Mouse (Mus musculus) right cerebral cortex, postnatal 14 days (tissue): ENCODE results near the gene Nufip1.

Experiments used
- DNase-seq: peaks from one replicate; pipeline ENCODE4 v3.0.0; 2022

The Nufip1 gene

DNA sequence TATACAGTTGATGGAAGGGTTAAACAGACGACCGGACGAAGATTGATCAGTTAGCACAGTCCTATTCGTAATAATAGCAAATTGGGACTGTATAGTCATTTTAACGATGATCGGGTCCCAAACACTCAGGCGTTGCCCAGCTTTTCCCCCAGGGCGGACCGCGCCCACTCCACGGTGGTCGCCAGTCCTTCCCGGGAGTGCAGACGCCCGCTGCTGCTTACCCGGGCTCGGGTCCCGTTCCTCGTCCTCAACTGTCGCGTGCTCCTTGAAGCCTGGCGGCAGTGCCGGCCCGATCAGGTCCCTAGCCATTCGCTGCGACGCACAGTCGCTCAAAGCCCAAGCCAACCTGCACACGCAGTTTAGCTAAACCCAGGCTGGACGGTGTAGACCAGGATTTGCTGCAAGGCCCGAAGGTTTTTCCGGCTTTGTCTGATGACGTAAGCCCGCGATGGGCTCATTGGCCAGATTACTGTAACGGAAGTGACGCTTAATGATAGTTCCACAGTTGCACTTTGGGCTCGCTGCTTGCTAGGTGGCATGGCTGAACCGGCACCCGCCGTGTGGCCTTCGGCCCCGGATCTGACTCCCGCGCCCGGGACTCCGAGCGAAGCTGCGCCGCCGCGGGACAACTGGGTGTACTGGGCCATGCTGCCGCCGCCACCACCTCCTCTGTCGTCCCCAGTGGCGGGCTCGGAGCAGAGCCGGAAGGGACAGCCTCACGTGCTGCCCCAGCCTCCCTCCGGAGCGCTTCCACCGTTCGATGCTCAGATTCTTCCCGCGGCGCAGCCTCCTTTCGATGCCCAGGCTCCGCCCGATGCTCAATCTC lies at the start of gene Nufip1, which contains the start of gene Gpalpp1:
Gene Nufip1 (plus strand): TSS at position 496 of the 826 bp plus-strand sequence.
Gene Gpalpp1 (minus strand): TSS at position 365 of the 826 bp plus-strand sequence.
- DNase-seq, result peak; percentile 81

DNA sequence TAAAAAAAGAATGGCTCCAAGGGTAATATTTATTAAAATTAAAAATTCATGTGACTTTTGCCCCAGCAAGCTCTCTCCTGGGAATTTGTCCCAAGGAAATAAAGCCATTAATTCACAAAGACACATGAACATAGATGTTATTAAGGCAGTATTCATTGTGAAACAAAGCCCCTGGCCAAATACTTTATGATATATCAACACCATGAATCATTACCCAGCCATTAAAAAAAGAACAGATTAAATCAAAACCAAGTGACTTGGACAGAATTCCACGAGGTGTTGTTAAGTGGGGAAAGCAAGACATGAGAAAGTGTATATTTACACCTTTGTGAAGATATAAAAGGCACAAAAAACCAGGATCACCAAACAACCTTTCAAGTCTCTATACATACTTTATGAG lies 43.5 kb upstream of the Nufip1 start:
- DNase-seq, result no peak

DNA sequence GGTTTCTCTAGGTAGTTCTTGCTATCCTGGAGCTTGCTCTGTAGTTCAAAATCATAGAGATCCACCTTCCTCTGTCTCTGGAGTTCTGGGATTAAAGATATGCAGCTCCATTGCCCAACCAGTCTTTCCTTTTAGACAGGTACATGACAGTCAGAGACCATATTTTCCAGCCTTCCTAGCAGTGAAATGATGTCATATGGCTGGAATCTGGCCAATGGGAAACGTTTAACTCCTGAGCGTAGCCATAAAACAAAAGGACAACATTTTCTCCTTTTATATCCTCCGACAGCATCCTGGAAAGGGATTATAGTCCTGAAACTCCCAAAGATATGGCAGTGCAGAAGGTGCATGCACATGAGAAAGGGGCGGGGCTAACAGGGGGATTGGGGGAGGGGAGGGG lies 42.4 kb upstream of the Nufip1 start:
- no peak for DNase-seq

DNA sequence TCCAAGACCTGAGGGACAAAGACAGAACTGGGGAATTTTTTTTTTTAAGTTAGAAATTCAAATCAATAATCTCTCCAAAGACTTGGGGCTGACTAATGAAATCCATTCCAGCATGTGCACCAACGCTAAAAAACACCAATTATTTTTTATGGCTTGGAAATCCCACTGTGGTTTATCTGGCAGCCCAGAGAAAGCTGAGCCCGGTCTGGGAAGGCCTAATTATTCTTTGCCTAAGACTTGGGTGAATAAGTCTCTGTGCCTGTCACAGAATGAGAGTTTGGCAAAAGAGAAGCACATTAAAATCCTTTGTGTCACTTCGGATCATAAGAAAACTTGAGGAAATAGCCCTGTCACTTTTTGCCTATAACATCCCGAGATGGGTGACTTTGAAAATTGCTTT lies 41.4 kb upstream of the Nufip1 start:
- no peak for DNase-seq

DNA sequence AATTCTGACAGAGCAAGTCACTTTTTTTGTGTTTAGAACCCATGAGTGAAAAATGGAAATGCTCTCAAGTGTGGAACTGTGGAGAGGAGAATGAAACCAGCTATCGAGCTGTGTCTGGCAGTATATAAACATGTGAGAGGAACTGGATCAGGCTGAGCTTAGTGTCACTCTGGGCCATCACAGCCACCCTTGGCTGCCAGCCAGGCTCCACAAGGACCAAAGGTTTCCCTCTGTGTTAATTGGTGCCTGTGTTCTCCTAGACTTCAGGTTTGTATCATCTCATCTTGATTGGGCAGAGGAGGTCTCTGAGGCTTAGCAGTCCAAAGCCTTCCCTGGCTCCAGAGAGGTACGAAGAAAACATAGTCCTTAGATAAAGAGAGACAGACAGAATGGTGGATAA lies 38.1 kb upstream of the Nufip1 start:
- DNase-seq, result no peak

DNA sequence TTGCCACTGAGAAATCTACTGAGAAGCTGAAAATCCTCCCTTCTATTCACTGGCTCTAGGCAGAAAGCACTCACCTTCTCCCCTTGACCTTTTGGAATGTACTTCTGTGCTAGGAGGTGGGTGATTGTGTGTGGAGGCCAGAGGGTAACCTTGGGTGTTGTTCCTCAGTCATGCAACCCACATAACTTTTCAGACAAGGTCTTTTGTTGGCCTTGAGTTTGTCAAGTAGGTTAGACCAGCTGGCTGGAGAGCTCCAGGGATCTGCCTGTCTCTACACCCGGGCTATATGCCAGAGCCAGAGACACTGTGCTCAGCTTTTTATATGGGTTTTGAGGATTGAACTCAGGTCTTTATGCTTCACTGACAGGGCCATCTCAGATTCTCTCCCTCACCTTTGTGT lies 36.5 kb upstream of the Nufip1 start:
- no peak for DNase-seq

DNA sequence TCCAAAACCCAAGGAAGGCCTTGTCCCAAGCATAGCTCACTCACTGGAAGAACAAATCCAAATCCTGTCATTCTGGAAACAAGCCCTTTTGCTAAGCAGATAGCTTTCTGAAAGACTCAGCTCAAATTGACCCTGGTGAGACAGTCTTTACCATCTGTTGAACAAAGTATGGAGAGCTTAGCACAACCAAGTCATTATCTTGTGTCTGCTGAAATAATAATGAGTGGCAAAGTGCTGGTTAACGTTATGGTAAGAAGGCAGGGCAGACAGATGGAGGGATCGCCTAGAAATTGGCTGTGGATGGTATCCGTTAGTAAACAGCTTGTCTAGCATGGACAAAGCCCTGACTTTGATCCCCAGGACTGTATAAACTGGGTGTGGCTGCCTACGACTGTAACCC lies 35.0 kb upstream of the Nufip1 start:
- no peak for DNase-seq

DNA sequence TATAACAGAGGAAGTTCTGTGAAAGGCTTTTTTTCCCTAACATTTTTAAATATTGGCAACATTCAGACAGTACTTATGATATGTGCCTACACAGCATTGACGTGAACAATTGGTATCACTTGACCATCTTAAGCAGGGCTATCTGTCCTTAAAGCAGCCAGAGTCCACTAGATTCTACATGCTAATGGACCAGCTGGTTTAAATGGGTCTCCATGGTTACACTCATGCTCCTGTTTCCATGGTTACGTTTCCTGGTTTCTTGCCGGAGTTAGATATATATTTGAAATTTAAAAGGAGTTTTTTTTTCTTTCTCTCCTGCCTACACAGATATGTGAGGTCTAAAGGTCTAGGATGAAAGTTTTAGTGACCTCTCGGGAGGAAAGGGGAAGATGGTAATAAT lies 34.1 kb upstream of the Nufip1 start:
- no peak for DNase-seq

DNA sequence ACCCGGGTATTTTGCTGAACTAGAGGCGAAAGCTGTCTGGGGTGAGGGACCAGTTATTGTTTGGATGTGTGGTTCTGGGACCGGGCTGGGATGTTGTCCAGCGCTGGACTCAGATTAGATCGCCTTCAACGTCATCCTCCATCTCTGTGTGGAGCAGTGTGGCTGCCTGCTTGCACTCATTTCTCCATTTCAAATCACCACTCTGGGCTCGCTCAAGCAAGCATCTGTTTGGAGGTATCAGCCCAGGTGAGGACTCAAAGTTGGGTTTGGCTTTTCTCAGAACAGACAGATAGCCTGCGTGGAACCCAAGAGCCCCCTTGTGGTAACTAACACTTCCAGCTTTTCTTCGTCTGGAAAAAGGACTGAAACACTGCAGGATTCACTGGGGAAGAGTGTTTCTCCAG lies 33.6 kb upstream of the Nufip1 start:
- peak; percentile 40 for DNase-seq

DNA sequence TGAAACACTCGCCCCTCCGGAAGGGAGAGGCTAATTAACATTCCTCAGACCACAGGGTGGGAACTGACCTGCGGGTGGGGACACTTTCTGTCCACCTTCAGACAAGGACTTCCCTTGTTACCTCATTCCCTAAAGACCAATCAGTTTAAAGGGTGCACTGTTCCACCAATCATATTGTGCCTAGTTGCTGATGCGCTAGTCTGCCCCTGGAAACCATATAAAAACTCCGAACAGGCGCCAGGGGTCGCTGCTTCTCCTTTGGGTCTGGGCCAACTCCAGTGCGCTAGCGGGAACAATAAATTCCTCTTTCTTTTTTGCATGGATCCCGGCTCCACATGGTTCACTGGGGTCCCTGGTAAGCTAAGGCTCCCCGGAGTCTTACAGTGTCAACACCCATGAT lies 29.2 kb upstream of the Nufip1 start:
- DNase-seq, result no peak

DNA sequence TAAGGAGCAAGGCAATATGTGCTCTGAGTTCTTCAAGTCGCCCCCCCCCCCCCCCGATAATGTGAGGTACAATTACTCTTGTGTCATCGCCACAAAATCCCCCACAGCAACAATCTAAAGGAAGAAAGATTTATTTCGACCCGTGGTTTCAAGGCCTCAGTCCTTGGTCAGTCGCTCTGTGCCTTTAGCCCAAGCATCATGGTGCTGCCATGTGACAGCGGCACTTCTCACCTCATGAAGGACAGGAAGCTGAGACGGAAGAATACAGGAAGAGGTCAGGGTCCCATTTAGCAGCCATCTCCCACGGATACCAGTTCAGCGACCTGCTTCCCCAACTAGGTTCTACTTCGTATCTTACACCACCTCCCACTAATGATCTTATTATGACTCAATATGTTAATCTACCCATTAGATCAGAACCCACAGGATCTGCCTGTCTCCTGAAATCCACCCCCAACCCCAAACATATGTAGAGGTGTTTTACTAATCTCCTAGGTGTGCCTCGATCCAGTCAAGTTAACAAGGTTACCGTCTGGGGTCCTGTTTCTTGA lies 28.5 kb upstream of the Nufip1 start:
- DNase-seq, result no peak

DNA sequence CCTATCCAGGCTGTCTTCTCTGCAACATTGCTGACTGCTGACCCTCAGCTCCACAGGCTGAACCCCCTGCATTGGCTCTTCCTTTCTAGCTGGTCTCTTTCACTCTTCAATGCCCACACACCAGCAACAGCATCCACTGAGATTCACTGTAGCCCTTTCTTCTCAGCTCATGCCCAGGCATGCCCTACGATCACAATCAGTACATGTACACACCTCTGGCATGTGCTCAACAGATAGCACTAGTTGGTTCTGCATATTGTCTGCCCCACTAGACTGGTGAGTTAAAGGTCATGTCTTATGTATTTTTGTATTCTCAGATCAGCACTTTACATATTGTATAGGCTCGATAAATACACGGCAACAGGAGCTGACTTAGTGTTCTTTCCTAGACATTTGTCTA lies 26.5 kb upstream of the Nufip1 start:
- no peak for DNase-seq

DNA sequence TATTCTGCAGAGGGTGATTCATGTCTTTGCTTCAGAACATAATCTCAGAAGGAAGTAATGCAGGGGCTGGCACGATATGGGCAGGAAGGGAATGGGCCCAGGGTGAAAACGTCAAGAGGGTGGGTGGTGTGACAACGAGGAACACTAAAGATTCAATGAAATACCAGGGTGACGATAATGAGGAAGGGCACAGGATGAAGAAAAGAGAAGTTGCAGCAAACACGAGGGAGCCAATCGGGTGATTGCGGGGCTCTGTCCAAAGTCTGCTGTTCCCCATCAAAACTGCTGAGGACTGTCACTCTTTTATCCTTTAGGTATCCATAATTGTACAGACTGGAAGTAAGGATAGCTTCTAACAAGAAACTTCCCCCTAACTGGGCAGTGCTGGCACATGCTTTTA lies 13.4 kb upstream of the Nufip1 start:
- DNase-seq, result no peak

DNA sequence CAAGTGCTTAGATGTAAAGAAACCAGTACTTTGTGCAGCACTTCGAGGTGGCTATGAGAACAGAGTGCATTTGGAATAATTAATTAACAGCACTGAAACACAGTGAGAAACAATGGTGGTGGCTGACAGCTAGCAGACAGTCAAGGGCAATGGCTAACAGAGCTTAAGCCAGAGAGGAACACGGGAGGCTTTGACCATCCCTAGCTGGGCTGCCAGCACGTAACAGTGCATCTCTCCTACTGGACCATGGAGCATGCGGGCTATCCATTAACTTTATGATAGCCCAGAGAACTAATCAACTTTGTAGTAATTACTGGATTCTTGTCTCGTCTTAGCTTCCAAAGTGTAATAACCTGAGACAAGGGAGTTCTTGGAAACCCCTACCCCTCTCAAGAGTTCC lies 12.9 kb upstream of the Nufip1 start:
- DNase-seq, result no peak

DNA sequence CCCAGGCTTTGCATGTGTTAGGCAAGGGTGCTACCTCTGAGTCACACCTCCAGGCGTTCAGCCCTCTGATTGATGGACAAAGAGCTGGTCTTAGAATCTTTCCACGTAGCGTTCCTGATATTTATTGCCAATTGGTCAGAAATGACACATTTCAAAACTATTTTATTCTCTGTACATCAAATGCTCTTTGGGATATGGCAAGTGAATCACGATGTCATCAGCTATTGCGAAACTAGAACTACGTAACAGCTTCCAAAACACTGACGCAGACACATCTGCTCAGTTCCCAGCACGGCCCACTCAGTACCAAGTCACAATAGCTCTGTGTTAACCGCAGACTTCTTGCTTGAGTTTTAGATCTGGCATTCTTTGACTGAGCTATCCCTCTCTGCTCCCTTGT lies 11.1 kb upstream of the Nufip1 start:
- no peak for DNase-seq

DNA sequence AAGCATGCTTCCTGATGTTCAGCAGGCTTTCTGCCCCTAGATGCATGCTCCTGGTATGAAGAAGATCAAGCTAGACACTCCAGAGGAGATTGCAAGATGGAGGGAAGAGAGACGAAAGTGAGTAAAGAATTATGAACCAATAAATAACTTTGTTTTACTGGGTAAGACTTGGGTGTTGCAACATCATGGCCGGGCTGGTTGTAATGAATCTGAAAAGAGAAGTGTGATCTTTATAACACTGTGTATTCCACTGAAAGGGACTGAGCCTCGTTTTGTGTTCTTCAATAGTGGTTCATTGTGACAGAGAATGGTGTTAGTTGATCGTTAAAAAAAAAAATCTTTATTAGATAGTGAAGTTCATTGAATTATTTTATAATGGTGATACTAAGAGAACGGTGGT lies 5.1 kb downstream of the Nufip1 start:
- no peak for DNase-seq

DNA sequence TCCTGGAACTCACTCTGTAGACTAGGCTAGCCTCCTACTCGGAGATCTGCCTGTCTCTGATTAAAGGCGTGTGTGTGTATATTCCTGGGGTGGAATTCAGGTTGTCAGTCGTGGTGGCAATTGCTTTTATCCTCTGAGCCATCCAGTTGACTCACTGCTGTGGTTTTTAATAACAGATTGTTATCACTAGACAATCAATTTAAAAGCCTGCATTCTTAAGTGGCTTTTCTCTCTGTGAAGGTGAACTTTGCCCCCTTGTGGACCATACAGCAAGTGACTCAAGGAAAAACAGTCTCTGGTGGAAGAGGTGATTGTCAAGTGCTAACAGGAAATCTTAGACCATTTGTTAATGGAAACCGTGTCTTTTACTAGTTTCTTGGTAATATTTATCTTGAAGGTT lies 8.3 kb downstream of the Nufip1 start:
- no peak for DNase-seq

DNA sequence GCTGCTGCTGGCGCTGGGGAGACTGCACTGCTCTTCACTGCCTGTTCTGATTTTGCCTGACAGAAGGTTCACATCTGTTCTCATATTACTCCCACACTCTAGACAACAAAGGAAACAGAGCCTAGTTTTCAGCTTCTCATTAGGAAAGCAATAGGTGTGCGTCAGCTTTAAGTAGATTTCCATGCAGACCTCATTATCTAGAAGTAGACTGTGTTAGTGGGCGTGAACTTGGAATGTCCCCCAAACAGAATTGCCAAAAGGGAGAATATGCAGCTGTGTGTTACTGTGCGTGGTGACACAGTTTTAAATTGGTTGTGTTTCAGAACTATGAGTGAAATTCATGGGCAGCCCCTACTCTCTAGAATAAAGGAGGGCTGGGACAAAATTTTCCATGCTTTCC lies 9.8 kb downstream of the Nufip1 start:
- DNase-seq, result no peak

DNA sequence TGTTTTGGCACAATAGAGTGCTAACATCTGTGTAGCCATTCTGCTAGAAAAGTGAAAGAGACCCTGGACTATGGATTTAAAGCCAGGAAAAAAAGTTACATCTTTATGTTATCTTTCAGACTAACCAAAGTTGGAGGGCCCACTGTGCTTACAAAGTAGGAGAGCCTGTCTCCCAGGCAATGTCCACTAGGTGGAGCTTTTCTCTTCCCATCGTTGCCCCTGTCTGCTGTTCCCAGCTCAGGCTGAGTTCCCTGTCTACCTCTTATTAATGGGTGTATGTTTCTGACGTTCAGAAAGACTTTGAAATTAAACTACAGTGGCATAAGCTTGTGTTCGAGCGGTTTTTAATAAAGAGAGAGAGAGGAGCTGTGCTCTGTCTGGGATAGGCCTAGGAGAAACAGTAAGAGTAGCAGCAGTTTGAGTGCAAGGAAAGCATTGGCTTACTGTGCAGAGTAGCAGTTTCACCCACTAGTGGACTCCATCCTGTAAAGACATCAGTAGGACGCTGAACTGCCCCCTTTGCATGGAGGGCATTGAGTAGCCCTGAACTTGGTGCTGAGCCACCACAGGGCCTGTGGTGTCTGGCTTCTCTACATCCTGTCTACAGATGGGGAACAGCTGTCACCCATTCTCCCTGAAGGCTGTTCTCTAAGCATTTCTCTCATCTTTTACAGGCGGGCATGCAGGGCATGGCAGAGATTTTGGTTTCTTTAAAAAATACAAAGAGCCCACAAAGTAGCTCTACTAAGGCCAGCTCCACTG lies 11.4 kb downstream of the Nufip1 start:
- peak; percentile 59 for DNase-seq

DNA sequence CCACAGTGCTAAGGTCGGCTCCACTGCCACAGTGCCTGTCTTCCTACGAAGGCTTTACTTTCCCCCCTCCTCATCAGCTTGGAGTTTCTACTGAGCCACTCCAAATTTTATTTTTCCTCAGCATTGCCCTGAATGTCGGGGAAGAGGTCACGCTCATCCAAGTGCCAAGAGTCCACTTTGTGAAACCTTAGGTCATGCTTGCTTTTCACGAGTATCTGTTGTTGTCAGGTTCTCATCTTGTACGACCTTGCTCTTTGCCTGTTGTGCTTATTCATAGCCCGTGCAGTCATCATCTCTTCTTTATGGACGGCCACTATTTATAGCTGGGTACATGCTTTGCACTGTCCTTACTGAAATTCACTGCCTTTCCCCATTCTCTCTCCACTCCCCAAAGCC lies 12.0 kb downstream of the Nufip1 start:
- DNase-seq, result no peak

DNA sequence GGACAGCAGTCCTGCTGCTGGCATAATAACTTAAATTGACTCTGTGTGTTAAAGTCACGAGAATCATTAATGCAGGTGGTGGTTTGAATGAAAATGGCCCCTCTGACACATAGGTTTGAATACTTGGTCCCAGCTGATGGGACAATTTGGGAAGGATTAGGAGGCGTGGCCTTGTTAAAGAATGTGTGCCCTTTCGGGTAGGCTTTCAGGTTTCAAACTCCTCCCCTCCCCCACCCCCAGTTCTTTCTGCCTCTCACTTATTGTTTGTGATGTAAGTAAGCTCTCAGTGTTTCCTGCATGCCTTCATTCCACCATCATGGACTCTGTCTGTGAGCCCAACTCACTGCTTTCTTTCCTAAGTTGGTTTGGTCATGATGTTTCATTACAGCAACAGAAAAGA lies 16.6 kb downstream of the Nufip1 start:
- no peak for DNase-seq

DNA sequence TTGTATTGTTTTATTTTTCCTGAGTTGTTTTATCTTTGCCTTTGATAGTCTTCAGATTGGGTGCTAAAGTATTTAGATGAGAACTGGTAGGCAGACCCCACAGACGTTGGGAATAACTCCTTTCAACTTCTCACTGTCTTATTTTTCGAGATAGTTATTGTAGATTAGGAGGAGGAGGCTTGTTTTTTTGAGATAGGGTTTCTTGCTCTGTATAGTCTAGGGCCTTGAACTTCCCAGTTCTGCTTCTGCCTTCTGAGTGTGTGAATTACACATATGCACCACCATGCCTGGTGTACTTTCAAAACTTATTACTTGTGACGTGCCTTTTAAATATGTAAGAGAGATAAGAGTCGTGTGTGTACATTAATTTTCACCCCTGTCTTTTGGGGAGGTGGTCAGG lies 17.5 kb downstream of the Nufip1 start:
- DNase-seq, result no peak

DNA sequence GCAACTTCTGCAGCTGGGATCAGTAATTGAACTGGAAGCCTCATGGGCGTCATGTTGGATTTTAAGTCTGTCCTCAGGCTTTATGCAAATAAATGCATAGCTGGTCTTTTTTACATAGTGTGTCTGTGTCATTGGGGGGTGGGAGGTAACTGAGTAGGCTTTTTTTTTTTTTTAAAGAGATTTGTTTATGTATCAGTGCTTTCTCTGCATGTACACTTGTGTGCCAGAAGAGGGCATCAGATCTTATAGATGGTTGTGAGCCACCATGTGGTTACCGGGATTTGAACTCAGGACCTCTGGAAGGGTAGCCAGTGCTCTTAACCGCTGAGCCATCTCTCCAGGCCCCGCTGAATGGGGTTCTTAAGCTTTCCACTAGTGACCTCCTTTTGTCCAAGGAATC lies 24.3 kb downstream of the Nufip1 start:
- no peak for DNase-seq

DNA sequence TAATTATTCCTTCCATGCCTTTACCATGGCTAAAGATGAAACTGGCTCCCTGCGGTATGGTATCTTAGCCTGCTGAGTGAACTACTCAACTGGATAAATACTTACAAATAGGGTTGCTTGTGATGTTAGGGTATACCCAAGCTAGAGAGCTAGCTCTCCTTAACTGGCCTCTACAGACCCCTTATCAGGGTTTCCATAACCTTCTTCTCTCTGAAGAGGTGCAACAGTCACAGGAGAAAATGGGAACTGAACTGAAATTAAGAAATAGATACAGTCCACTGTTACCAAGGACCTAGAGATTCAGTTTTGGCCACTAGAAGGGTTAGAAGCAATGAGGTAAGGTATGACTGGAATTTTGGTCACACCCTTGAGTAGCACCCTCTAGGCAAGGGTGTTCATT lies 34.6 kb downstream of the Nufip1 start:
- no peak for DNase-seq
